Mouse (Mus musculus): ENCODE results near the gene Gm44805. TPM values are rescaled to one million over a fixed set of nuclear protein-coding genes. Genes with fewer than 3 reads are reported as not detected.
A peak's percentile ranks its signal among the peaks of the same experiment; 100 is the strongest.

Gm44805 gene
- total RNA-seq (2014; fragmentation: Nextera tagmentation): not detected in 2 replicates
- total RNA-seq (2017): not detected in 2 replicates

DNA sequence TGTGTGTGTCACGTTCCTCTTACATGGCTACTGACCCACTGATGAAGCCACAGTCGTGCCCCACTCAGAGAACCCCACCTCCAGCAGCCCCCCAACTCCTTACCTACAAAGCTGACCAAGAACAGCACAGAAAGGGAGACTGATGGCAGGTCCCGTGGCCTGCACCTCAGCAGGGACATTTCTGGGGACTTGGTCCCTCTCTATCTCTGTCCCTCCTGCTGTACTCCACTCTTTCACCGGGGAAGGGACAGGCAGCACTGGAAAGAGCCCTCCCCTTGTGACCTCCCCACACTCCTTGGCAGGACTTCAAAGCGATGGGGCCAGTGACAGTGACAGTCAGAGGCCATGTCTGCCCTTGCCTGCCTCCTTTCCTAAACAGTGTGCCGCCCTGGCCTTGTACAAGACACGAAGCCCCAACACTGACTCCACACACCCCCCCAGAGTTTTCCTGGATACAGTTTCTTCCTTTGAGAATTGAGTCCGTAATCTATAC lies at the start of gene Gm44805, which contains the start of gene Apoc4:
TSS of gene Gm44805 (minus strand) at position 222 of the 493 bp plus-strand sequence.
TSS of gene Apoc4 (minus strand) at position 278 of the 493 bp plus-strand sequence.
- no peak; the same call in 1 of the 2 replicates for ATAC-seq (replicated peaks; ENCODE audit: low FRiP score, low TSS enrichment, poor library complexity, severe bottlenecking)

DNA sequence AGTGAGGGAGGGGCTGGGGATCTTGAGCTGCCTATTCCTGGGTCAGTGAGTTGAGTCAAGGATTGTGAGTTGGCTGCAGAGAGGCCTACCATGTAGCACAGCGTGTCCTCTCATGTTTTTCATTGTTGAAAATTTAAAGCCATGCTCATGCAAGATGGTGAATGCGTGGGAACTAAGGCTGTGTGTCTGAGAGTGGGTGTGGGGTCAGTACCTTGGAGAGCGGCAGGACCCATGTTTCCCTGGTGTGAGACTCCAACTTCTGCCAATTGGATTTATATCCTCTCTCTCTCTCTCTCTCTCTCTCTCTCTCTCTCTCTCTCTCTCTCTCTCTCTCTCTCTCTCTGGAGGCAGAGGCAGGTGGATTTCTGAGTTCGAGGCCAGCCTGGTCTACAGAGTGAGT lies 45.3 kb upstream of the Gm44805 start:
- no peak for ATAC-seq (replicated peaks; ENCODE audit: low FRiP score, low TSS enrichment, poor library complexity, severe bottlenecking)

DNA sequence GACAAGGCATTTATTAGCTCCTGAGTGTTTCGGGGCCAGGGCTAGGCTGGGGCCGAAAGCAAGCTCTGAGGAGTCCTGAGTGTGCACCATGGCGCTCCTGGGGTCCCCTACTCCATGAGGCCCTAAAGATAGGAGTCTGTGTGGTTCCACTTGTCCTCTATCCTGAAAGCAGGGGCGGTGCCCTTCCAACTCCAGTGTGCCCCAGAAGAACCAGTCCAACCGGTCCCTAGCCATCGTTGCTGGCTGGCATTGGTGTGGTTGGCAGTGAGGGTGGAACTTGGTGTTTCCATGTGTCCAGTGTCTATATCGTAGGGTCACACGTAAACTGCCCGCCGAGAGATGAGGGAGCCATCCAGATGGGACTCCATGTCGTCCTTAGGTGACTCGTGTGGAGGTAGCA lies 42.9 kb upstream of the Gm44805 start:
- ATAC-seq (replicated peaks; ENCODE audit: low FRiP score, low TSS enrichment, poor library complexity, severe bottlenecking): no peak

DNA sequence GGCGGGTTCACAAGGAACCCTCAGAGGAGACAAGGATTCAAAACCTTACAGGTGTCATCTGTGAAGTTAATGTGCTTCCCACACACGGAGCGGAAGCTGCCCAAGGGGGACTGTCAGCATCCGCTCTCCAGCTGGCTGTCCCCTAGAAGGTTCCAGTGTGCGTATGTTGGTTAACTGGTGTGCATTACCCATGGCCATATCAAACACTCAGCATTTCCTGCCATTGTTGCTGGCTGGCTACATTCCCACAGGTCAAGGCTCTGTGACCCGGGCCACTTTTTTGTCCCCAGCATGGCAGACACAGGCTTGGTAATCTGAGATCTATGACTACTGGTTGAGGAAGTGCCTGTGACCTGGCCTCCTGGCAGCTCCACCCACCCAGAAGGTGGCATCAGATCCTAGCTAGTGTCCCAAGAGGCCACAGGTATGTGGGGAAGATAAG lies 41.6 kb upstream of the Gm44805 start:
- no peak for ATAC-seq (replicated peaks; ENCODE audit: low FRiP score, low TSS enrichment, poor library complexity, severe bottlenecking)

DNA sequence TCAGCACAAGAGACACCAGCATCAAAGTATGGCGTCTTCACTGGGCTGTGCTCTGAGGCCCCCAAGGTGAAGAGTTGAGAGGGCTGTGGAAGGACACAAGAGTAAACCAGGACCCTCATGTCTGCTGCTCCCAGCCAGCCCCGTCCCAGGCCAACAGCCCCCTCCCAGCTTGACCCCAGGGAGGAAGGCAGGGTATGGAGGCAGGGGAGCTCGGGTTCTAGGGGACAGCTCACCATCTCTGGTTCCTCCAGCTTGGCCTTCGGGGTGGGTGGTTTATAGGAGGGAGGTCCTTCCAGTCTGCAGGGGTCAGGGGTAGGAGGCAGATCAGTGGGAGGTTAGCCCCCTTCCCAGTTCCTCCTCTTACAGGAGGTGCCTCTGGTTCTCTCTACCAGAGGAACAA lies 38.0 kb upstream of the Gm44805 start:
- ATAC-seq (replicated peaks; ENCODE audit: low FRiP score, low TSS enrichment, poor library complexity, severe bottlenecking): no peak

DNA sequence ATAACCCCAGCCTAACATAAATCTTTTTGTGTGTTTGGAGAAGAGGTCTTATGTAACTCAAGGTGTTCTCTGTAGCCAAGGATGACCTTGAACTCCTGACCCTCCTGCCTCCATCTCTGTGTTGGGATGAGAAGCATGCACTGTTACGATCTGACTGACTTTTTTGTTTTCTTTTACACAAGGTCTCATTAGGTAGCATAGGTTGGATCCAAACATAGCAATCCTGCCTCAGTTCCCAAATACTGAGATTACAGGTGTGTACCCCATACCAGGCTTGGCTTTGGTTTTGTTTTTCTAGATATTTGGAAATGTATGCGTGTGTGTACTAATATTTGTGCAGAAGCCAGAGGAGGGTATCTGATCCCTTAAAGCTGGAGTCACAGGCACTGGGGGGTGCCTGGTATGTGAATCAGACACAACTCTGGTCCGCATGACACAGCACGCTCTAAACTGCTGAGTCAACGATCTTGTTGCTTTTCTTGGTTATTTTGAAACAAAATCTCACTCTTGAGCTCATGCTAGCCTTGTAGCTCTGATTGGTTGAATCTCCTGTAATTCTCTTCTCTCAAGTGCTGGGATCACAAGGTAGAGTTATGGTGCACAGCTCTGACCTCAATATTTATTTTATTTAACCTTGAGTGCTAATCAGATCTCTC lies 37.2 kb upstream of the Gm44805 start:
- no peak for ATAC-seq (replicated peaks; ENCODE audit: low FRiP score, low TSS enrichment, poor library complexity, severe bottlenecking)

DNA sequence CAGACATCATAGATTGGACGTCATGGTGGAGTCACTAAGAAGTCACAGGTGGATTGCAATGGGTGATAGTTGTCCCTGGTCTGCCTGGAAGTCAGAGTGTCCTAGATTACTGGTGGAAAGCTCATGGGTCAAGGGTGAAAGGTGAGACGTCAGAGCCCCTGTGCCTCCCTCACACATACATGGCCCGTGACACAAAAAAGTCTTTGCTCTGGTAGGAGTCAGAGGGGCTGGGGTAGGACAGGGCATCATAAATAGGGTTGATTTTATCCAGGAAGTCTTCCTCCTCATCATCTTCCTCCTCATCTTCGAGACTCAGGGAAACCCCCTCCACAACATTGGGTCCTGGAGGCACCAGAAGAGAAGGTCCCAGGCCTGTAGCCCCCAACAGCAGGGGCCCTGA lies 36.1 kb upstream of the Gm44805 start:
- no peak for ATAC-seq (replicated peaks; ENCODE audit: low FRiP score, low TSS enrichment, poor library complexity, severe bottlenecking)

DNA sequence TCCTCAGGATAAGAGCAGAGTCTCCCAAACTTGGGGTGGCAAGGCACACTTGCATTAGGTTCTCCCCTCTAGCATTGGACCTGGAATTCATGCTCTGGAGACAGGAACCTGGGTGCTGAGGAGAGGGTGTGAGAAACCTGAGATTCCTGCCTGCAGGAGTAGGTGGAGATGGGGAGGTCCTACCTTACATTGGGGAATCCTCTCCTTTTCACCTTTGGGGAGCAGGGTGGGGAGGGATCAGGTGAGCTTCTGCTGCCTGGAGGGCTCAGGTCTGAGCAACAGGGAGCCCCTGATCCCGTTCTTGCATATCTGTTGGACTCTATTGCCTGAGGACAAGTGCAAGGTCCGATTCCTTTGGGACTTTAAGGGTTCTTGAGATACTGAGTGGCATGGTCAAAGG lies 35.6 kb upstream of the Gm44805 start:
- no peak for ATAC-seq (replicated peaks; ENCODE audit: low FRiP score, low TSS enrichment, poor library complexity, severe bottlenecking)

DNA sequence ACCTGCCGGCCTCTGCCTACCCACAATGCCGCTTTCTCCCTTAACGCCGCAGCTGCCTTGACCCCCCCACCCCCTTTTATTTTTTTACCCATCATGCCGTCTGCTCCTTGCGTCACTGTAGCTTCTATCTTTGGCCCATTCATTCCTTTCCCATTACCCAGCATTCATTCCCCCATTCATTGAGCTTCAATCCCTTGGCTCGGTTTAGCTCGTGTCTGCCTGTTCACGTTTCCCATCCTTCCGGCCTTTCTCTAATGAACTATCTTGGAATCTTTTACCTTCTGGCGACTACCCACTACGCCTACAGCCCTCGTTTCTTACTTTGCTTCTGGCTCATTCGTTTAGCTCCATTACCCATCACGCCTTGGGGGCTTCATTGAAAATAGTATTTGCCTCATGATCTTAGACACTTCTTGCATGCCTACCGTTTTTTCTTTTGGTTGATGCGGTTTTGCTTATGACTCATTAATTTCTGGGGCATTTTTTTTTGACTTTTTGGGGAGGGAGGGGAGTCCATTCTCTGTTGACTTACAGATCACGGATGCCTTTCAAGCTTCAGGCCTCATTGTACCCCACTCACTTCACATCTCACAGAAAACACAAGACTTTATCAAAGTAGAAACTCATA lies 34.9 kb upstream of the Gm44805 start:
- ATAC-seq (replicated peaks; ENCODE audit: low FRiP score, low TSS enrichment, poor library complexity, severe bottlenecking): no peak

DNA sequence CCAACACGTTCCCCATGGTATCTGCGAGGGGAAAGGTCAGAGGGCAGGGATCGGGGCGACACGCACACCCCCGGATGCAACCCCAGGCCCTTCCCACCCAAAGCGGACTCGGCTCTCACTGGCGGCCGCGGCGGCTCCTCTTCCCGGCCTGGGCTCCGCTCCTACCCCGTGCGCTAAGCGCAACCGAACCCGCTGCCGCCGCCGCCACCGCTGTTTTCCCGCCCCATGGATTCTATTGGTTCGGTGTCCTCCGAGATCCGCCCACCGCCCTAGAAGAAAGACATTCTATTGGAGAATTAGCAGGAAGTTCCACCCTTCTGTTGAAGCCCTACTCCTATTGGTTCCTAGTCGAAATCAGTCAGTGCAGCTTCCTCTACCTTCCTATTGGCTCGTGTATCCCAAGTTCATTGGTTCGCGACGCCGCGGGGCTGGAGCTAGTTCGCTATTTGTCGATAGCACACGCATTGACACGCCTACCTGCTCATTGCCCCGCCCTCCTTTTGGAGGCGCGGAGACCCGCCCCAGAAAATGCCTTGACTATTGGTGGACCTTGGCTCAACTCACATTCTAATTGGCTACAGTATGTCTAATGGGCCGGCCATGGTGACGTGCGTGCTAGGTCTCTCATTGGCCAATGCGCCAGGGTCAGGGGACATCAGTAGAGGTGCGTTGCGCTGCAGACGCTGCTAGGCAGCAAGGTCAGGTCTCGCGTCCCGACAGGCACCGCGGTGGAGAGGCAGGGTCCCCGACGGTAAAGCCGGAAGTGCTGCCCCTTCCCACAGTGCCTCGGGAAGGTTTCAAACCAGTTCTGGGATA lies 34.2 kb upstream of the Gm44805 start, which contains the start of gene Tomm40:
TSS of gene Tomm40 (minus strand) at position 200 of the 816 bp plus-strand sequence.
- ATAC-seq (replicated peaks; ENCODE audit: low FRiP score, low TSS enrichment, poor library complexity, severe bottlenecking): peak; percentile 91

DNA sequence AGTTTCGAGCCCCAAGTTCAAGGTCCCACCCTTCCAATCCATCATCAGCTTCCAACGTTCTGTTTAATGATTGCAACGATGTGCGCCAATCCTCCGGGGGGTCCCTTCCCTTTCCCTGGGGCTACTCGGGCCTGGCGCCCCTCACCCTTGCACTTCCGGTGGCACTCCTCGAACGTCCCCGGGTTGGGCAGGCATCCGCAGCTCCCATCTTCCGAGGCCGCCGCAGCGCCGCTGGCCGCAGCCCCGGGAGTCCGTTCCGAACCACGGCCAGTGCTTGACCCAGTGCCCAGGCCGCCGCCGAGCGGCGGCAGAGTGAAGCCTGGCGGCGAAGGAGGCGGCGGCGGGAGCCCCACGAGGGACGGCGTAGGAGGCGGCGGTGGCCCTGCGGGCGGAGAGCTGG lies 33.6 kb upstream of the Gm44805 start:
- ATAC-seq (replicated peaks; ENCODE audit: low FRiP score, low TSS enrichment, poor library complexity, severe bottlenecking): no peak

DNA sequence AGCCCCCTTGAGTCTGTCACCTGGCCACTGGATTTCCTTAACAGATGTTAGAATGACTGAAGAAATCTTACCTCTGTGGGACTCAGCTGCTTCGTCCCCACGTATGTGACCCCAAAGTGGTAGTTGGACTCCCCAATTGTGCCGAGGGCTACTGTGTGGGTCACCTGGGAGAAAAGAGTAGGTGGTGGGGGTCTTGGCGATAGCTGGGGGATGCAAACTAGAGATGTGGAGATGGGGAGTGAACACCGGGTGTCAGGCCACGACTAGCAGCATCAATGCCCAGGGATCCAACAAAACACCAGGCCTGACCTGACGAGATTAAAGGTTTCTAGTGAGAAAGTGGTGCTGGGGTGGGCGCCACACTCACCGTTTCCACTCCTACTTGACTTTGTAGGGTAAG lies 32.4 kb upstream of the Gm44805 start:
- ATAC-seq (replicated peaks; ENCODE audit: low FRiP score, low TSS enrichment, poor library complexity, severe bottlenecking): no peak

DNA sequence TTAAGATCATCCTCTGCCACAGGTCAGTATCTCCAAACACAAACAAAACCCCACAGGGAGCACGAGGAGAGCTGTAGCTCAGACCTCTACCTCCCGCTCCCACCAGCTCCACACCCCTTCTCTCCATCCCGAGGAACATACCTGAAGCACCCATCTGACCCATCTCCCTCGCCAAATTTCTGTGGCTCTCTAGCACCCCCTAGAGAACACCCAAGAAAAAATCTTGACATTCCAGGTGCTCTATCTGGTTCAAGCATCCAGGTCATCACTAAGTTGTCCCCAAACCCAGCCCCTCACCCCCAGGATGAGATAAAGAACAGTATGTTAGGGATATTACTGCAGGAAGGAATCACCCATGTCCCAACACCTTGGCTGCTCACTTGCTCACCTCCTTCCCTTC lies 32.0 kb upstream of the Gm44805 start:
- no peak for ATAC-seq (replicated peaks; ENCODE audit: low FRiP score, low TSS enrichment, poor library complexity, severe bottlenecking)

DNA sequence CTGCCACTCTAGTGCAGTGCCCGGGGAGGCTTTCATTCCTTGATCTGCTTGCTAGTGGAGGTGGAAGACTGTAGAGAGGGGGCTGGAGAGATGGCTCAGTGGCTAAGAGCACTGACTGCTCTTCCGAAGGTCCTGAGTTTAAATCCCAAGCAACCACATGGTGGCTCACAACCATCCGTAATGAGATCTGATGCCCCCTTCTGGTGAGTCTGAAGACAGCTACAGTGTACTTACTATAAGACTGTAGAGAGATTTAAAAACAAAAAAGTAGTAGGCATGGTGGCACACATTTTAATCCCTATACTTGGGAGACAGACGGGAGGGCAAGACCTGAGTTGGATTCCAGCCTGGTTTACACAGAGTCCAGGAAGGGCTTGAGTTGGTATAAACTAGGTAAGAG lies 31.2 kb upstream of the Gm44805 start:
- ATAC-seq (replicated peaks; ENCODE audit: low FRiP score, low TSS enrichment, poor library complexity, severe bottlenecking): no peak

DNA sequence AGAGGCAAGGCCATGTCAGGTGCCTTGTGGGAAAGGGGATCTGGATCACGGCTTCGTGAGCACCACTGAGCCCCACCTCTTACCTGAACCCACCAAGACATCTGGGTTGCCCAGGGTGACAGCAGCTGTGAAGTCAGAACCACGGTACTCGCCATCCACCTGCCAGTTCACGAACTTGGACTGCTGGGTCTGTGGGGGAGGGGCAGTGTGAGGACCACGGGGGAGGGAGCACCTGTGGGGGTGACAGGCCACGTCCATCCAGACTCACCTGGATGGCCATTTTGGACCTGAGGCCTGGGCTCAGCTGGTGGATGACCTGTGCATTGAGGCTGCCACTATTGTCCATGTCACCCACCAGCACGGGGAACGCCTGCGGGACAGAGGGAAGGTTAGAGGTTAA lies 29.4 kb upstream of the Gm44805 start:
- ATAC-seq (replicated peaks; ENCODE audit: low FRiP score, low TSS enrichment, poor library complexity, severe bottlenecking): no peak

DNA sequence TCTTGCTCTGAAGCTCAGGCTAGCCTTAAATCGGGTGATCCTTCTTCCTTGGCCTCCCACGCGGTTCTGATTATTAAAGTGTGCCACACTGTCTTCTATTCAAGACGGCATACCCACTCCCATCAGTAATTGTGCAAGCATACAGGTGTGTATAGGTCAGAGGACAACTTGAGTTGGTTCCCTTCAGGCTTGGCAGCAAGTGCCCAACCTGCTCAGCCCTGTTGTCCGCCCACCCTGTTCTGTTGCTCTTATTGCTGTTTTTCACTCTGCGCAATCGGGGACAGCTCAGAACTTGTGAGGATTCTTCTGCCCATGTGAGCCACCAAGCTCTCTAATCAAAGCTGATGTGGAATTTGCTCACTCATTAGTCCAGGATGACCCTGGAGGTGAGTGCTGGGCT lies 24.0 kb upstream of the Gm44805 start:
- ATAC-seq (replicated peaks; ENCODE audit: low FRiP score, low TSS enrichment, poor library complexity, severe bottlenecking): no peak

DNA sequence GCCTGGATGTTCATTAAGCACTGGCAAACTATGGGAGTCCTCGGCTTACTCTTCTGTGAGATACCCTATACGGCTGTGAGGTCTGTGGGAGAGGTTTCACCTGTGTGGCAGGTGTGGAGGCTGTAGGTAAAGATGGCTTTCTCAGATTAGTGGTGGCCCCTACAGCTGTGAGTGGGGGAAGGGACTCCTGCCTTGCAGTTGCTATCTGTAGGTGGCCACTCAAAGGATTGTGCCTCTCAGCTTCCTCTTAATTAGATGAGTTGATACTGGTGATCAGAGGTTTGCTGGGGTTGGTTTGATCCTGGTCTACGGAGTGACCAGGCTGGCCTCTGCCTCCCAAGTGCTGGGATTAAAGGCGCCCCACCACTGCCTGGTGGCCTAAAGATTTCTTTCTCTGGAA lies 23.3 kb upstream of the Gm44805 start:
- no peak for ATAC-seq (replicated peaks; ENCODE audit: low FRiP score, low TSS enrichment, poor library complexity, severe bottlenecking)

DNA sequence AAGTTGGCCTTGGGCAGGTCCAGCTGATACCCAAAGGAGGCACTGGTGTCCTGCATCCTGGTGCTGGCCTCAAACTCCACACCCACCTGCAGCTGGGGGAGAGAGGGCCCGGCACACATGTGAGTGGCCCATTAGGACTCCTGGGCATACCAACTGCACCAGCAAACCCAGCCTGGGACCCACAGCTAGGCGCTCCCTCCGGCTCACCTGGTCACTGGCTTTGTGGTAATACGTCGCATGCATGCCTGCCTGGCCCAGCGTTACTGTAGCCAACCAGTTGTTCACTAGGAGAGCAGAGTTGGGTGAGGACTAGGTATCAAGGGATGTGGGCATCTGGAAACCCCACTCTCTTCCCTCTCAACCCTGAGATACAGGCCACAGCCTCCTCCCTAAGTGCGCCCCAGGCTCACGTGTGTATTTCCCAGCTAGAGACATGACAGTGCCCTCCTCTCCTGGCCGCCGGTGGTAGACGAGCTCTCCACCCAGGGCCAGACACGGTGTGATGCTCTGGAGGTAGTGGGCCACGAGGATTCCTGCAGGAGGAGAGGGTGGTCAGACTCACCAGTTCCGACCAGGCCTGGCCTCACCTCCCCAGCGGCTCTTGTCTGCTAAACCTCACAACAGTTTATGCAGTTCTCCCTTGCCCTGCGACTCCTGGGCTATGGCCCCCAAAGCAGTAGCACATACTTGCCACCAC lies 21.8 kb upstream of the Gm44805 start:
- no peak for ATAC-seq (replicated peaks; ENCODE audit: low FRiP score, low TSS enrichment, poor library complexity, severe bottlenecking)

DNA sequence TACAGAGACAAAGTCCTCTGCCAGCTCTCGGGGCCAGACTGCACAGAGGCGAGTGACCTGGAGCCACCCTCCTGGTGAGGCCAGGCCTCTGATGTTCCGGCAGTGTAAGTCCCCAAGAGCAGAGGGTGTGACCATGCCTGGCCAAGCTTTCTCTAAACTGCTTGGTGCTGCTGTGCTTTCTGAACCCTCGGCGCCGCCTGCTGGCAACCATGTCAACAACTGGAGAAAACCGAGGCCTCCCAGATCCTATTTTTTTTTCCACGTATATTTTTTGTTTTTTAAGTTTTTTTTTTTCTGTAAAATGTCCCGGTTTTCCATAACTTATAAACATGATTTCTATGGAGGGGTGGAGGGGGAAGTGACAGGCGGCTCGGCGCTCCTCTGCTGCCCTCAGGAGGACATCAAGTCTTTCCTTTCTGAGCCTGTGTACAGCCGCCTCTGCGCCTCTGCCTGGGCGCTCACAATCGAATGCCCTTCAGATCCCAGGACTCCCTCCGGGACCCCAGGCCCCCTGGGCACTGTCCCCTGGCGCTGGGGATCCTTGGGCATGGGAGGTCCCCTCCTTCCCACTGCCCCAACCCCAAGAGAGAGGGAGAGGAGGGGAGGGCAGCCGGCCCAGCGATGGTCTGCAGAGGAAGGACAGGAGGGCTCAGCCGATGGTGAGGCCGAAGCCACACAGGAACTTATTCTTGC lies 20.0 kb upstream of the Gm44805 start:
- peak; percentile 31; the same call in 1 of the 2 replicates for ATAC-seq (replicated peaks; ENCODE audit: low FRiP score, low TSS enrichment, poor library complexity, severe bottlenecking)

All from megakaryocyte-erythroid progenitor cell, adult 5-6 weeks (primary cell).